Mouse (Mus musculus) MEL (cell line): ENCODE results near the gene Ptpn22. TPM values are rescaled to one million over a fixed set of nuclear protein-coding genes. Genes with fewer than 3 reads are reported as not detected.
A peak's percentile ranks its signal among the peaks of the same experiment; 100 is the strongest.

ENCODE experiments used
- DNase-seq: peaks from one replicate; pipeline ENCODE4 v3.0.0; 2011; ENCODE audit warnings: low read depth, low spot score
- H3K27ac ChIP-seq: 2 replicates; pipeline ENCODE4 v1.5.1; 2012; ENCODE audit warnings: low read depth, mild to moderate bottlenecking, control low read depth, low read length, moderate library complexity; ENCODE audit not compliant: control insufficient read depth
- H3K27me3 ChIP-seq, 2 experiments: fragments of 150-350 bp in 1 of 2; sonication (generic) in 1 of 2; 2 replicates each; pipeline ENCODE4 v1.6.1; 2012; ENCODE audit warnings: low read length in 2 of 2, mild to moderate bottlenecking in 2 of 2, improper control_type of control experiment in 1 of 2, moderate library complexity in 1 of 2; ENCODE audit not compliant: insufficient read depth in 2 of 2, control insufficient read depth in 1 of 2
- H3K36me3 ChIP-seq, 2 experiments: 2 replicates each; pipeline ENCODE4 v1.6.1; 2012 to 2014; ENCODE audit warnings: low read length in 2 of 2, improper control_type of control experiment in 1 of 2, inconsistent platforms in 1 of 2, mild to moderate bottlenecking in 1 of 2; ENCODE audit not compliant: insufficient read depth in 2 of 2, control insufficient read depth in 1 of 2
- H3K4me1 ChIP-seq, 2 experiments: fragments of 150-350 bp in 1 of 2; sonication (generic) in 1 of 2; 2 replicates each; pipeline ENCODE4 v1.6.1; 2012; ENCODE audit warnings: low read length in 2 of 2, improper control_type of control experiment in 1 of 2, mild to moderate bottlenecking in 1 of 2; ENCODE audit not compliant: insufficient read depth in 2 of 2, control insufficient read depth in 1 of 2
- H3K4me3 ChIP-seq, 2 experiments: fragments of 150-350 bp in 1 of 2; sonication (generic) in 1 of 2; 2 replicates each; pipeline ENCODE4 v1.5.1; 2012; ENCODE audit warnings: low read depth in 2 of 2, low read length in 2 of 2, mild to moderate bottlenecking in 2 of 2, moderate library complexity in 2 of 2, control low read depth in 1 of 2, improper control_type of control experiment in 1 of 2; ENCODE audit not compliant: control insufficient read depth in 1 of 2, insufficient read depth in 1 of 2
- H3K79me2 ChIP-seq: 2 replicates; pipeline ENCODE4 v1.6.1; 2012; ENCODE audit warnings: mild to moderate bottlenecking, low read length, moderate library complexity; ENCODE audit not compliant: control insufficient read depth, poor library complexity, insufficient read depth
- H3K9ac ChIP-seq: 2 replicates; pipeline ENCODE4 v1.6.1; 2012; ENCODE audit warnings: low read depth, mild to moderate bottlenecking, control low read depth, low read length, moderate library complexity; ENCODE audit not compliant: control insufficient read depth, poor library complexity, severe bottlenecking
- H3K9me3 ChIP-seq: fragments of 150-350 bp; sonication (generic); replicated peaks from 2 replicates; pipeline ENCODE4 v1.6.1; 2012; ENCODE audit warnings: mild to moderate bottlenecking, low read length, improper control_type of control experiment, moderate library complexity; ENCODE audit not compliant: insufficient read depth
- BHLHE40 ChIP-seq: IDR thresholded peaks from 2 replicates; pipeline ENCODE4 v1.6.1; 2012; ENCODE audit warnings: low read depth, mild to moderate bottlenecking, inconsistent platforms, low read length, improper control_type of control experiment, borderline replicate concordance
- CHD1 ChIP-seq: IDR thresholded peaks from 2 replicates; pipeline ENCODE4 v1.6.1; 2012; ENCODE audit warnings: low read depth, mild to moderate bottlenecking, inconsistent platforms, low read length, improper control_type of control experiment
- CHD2 ChIP-seq: IDR thresholded peaks from 2 replicates; pipeline ENCODE4 v1.6.1; 2011; ENCODE audit warnings: low read length, improper control_type of control experiment
- ELF1 ChIP-seq: IDR thresholded peaks from 2 replicates; pipeline ENCODE4 v1.6.1; 2014; ENCODE audit warnings: low read depth, mild to moderate bottlenecking, inconsistent platforms, low read length, improper control_type of control experiment, moderate library complexity
- EP300 ChIP-seq, 2 experiments: IDR thresholded peaks; 2 replicates each; pipeline ENCODE4 v1.6.1; 2011; ENCODE audit warnings: improper control_type of control experiment in 2 of 2, low read length in 2 of 2, low read depth in 1 of 2, mild to moderate bottlenecking in 1 of 2
- ETS1 ChIP-seq: IDR thresholded peaks from 2 replicates; pipeline ENCODE4 v1.6.1; 2012; ENCODE audit warnings: low read depth, mild to moderate bottlenecking, inconsistent platforms, low read length, improper control_type of control experiment, moderate library complexity
- GATA1 ChIP-seq: IDR thresholded peaks from 2 replicates; pipeline ENCODE4 v1.6.1; 2011; ENCODE audit warnings: low read depth, low read length, improper control_type of control experiment
- HCFC1 ChIP-seq: IDR thresholded peaks from 2 replicates; pipeline ENCODE4 v1.6.1; 2012; ENCODE audit warnings: low read depth, mild to moderate bottlenecking, inconsistent platforms, low read length, improper control_type of control experiment, moderate library complexity
- KAT2A ChIP-seq: conservative IDR thresholded peaks from 2 replicates; pipeline ENCODE4 v1.6.1; 2012; ENCODE audit warnings: low read depth, low read length, improper control_type of control experiment, inconsistent platforms
- MAFK ChIP-seq: IDR thresholded peaks from 2 replicates; pipeline ENCODE4 v1.6.1; 2011; ENCODE audit warnings: low read depth, mild to moderate bottlenecking, low read length, improper control_type of control experiment, borderline replicate concordance
- MAX ChIP-seq: IDR thresholded peaks from 2 replicates; pipeline ENCODE4 v1.6.1; 2011; ENCODE audit warnings: low read length, improper control_type of control experiment
- MAZ ChIP-seq: IDR thresholded peaks from 2 replicates; pipeline ENCODE4 v1.6.1; 2012; ENCODE audit warnings: low read depth, mild to moderate bottlenecking, inconsistent platforms, low read length, improper control_type of control experiment
- MEF2A ChIP-seq: IDR thresholded peaks from 2 replicates; pipeline ENCODE4 v1.6.1; 2014; ENCODE audit warnings: low read depth, mild to moderate bottlenecking, inconsistent platforms, low read length, improper control_type of control experiment; ENCODE audit not compliant: poor library complexity, insufficient replicate concordance, severe bottlenecking; ENCODE audit errors: extremely low read depth
- MXI1 ChIP-seq: IDR thresholded peaks from 2 replicates; pipeline ENCODE4 v1.6.1; 2011; ENCODE audit warnings: mild to moderate bottlenecking, low read depth, low read length, improper control_type of control experiment
- MYB ChIP-seq: IDR thresholded peaks from 2 replicates; pipeline ENCODE4 v1.6.1; 2011; ENCODE audit warnings: mild to moderate bottlenecking, low read depth, low read length, improper control_type of control experiment
- MYC ChIP-seq: IDR thresholded peaks from 2 replicates; pipeline ENCODE4 v1.6.1; 2011; ENCODE audit warnings: low read depth, mild to moderate bottlenecking, low read length, improper control_type of control experiment, moderate library complexity
- NELFE ChIP-seq: IDR thresholded peaks from 2 replicates; pipeline ENCODE4 v1.6.1; 2011; ENCODE audit warnings: low read depth, low read length, improper control_type of control experiment
- NRF1 ChIP-seq: IDR thresholded peaks from 2 replicates; pipeline ENCODE4 v1.6.1; 2014; ENCODE audit warnings: low read depth, mild to moderate bottlenecking, inconsistent platforms, low read length, improper control_type of control experiment, moderate library complexity; ENCODE audit not compliant: poor library complexity, insufficient read depth, severe bottlenecking
- POLR2A ChIP-seq, 2 experiments: IDR thresholded peaks; 2 replicates each; pipeline ENCODE4 v1.6.1; 2011 to 2012; ENCODE audit warnings: low read length in 2 of 2, mild to moderate bottlenecking in 2 of 2, control low read depth in 1 of 2, improper control_type of control experiment in 1 of 2, low read depth in 1 of 2, moderate library complexity in 1 of 2; ENCODE audit not compliant: control insufficient read depth in 1 of 2, insufficient read depth in 1 of 2, poor library complexity in 1 of 2
- POLR2AphosphoS2 ChIP-seq: IDR thresholded peaks from 2 replicates; pipeline ENCODE4 v1.6.1; 2011; ENCODE audit warnings: low read length, improper control_type of control experiment
- POLR2AphosphoS5 ChIP-seq: IDR thresholded peaks from 2 replicates; pipeline ENCODE4 v1.6.1; 2012; ENCODE audit warnings: low read depth, borderline replicate concordance, mild to moderate bottlenecking, inconsistent platforms, low read length, moderate library complexity, mixed read lengths
- RAD21 ChIP-seq: IDR thresholded peaks from 2 replicates; pipeline ENCODE4 v1.6.1; 2011; ENCODE audit warnings: mild to moderate bottlenecking, low read depth, low read length, improper control_type of control experiment
- RCOR1 ChIP-seq: IDR thresholded peaks from 2 replicates; pipeline ENCODE4 v1.6.1; 2012; ENCODE audit warnings: low read depth, mild to moderate bottlenecking, inconsistent platforms, low read length, improper control_type of control experiment
- SIN3A ChIP-seq: IDR thresholded peaks from 2 replicates; pipeline ENCODE4 v1.6.1; 2012; ENCODE audit warnings: low read length, improper control_type of control experiment, inconsistent platforms
- TAL1 ChIP-seq: IDR thresholded peaks from 2 replicates; pipeline ENCODE4 v1.6.1; 2012; ENCODE audit warnings: mild to moderate bottlenecking, inconsistent platforms, low read length, moderate library complexity, mixed read lengths
- TBP ChIP-seq: IDR thresholded peaks from 2 replicates; pipeline ENCODE4 v1.8.0; 2011; ENCODE audit warnings: low read depth, low read length, improper control_type of control experiment
- TCF12 ChIP-seq: IDR thresholded peaks from 2 replicates; pipeline ENCODE4 v1.6.1; 2014; ENCODE audit warnings: low read depth, mild to moderate bottlenecking, inconsistent platforms, low read length, improper control_type of control experiment, moderate library complexity
- UBTF ChIP-seq: IDR thresholded peaks from 2 replicates; pipeline ENCODE4 v1.6.1; 2012; ENCODE audit warnings: low read depth, mild to moderate bottlenecking, inconsistent platforms, low read length, improper control_type of control experiment, moderate library complexity, borderline replicate concordance; ENCODE audit not compliant: insufficient read depth
- ZMIZ1 ChIP-seq: IDR thresholded peaks from 2 replicates; pipeline ENCODE4 v1.6.1; 2012; ENCODE audit warnings: low read depth, mild to moderate bottlenecking, inconsistent platforms, low read length, improper control_type of control experiment, moderate library complexity
- polyA plus RNA-seq, 2 experiments: library from polyadenylated mRNA; stranded (reverse) in 1 of 2; unstranded in 1 of 2; fragments of >175 nt in 1 of 2; fragments of >200 nt in 1 of 2; gene quantifications; 2 replicates each; pipeline versions ENCODE4 v1.2.1 to v1.2.4; 2012; ENCODE audit warnings: low replicate concordance in 2 of 2, low read depth in 1 of 2; ENCODE audit not compliant: insufficient read length in 2 of 2, insufficient read depth in 1 of 2, missing spikeins in 1 of 2
- total RNA-seq: library from RNA; depleted of rRNA; stranded (reverse); fragments of 300-350 nt; gene quantifications from 2 replicates; pipeline ENCODE4 v1.2.3, GENCODE M21; 2012

The Ptpn22 gene
- total and polyA plus RNA-seq, 3 experiments, result 0.06 TPM; not detected in 2

- peak overlapping the region; percentile 93 to 98 for H3K4me3 ChIP-seq
- H3K27ac ChIP-seq, result peak overlapping the region; percentile 84
Observed at GRCm38 (mm10) chr3:103915509-103915896, 55.9 kb downstream of the Ptpn22 start.

GRCm38 (mm10) chr3:103916205-103916838, 56.7 kb downstream of the Ptpn22 start:
- peak overlapping the region; percentile 63 for H3K27ac ChIP-seq
- H3K9me3 ChIP-seq, result no peaks in the 10 kb centered on the region
- peaks cover 0 to 25% of the 10 kb centered on the region in 2 experiments; a peak in 3 of 4 replicates for H3K36me3 ChIP-seq
- peak overlapping the region; percentile 72 for H3K9ac ChIP-seq
- TF ChIP-seq ETS1 (peak; percentile 49), EP300 (IDR thresholded peaks at IDR 0.05; ENCODE audit: low read depth in 1 of 2, low read length in 2 of 2) (peak; percentile 40 to 62), SIN3A (peak; percentile 96), TCF12 (0 out of 2 replicates have a peak, but pooled peaks have one; percentile 17), POLR2A (IDR thresholded peaks at IDR 0.05; ENCODE audit: control insufficient read depth in 1 of 2, insufficient read depth in 1 of 2, low read depth in 1 of 2, low read length in 2 of 2, poor library complexity in 1 of 2) (peak in 1 of 2 experiments; percentile 43; a peak in 1 of 4 replicates), MYB (no peak), RAD21 (no peak), ELF1 (0 out of 2 replicates have a peak, but pooled peaks have one; percentile 23), NRF1 (no peak), TAL1 (peak; percentile 48), CHD1 (peak; percentile 97), MXI1 (peak; percentile 100), HCFC1 (peak; percentile 59; the same call in 1 of the 2 replicates), KAT2A (0 out of 2 replicates have a peak, but pooled peaks have one; percentile 17), MYC (peak; percentile 99), BHLHE40 (peak; percentile 51; the same call in 1 of the 2 replicates), MAFK (no peak), MAX (peak; percentile 92), ZMIZ1 (0 out of 2 replicates have a peak, but pooled peaks have one; percentile 27), TBP (peak; percentile 55; the same call in 1 of the 2 replicates)
- H3K27me3 ChIP-seq, result no peaks in the 10 kb centered on the region
- DNase-seq, result peak; percentile 89
- peak overlapping the region; percentile 41 to 93 for H3K4me3 ChIP-seq
- H3K79me2 ChIP-seq, result peaks cover 42% of the 10 kb centered on the region
- peaks cover 6 to 9% of the 10 kb centered on the region in 2 experiments; a peak in 3 of 4 replicates for H3K4me1 ChIP-seq

More at GRCm38 (mm10) chr3:103915509-103915896, 55.9 kb downstream of the Ptpn22 start:
- Histone ChIP-seq H3K9me3 (no peaks in the 10 kb centered on the region), H3K36me3 (peaks cover 0 to 21% of the 10 kb centered on the region in 2 experiments; a peak in 3 of 4 replicates), H3K9ac (peak overlapping the region; percentile 95), H3K4me1 (peaks cover 3 to 9% of the 10 kb centered on the region in 2 experiments; a peak in 3 of 4 replicates), H3K27me3 (no peaks in the 10 kb centered on the region), H3K79me2 (peaks cover 38% of the 10 kb centered on the region)
- DNase-seq, result peak; percentile 63
- TF ChIP-seq MXI1, result 0 out of 2 replicates have a peak, but pooled peaks have one; percentile 50
- no peak for TF ChIP-seq MEF2A
- TF ChIP-seq GATA1, result peak; percentile 74
- TF ChIP-seq UBTF, result no peak
- no peak for TF ChIP-seq ZMIZ1
- no peak for TF ChIP-seq ELF1
- no peak for TF ChIP-seq POLR2AphosphoS2
- TF ChIP-seq CHD2, result no peak
- no peak for TF ChIP-seq MAZ
- peak; percentile 56; the same call in 1 of the 2 replicates for TF ChIP-seq SIN3A
- no peak for TF ChIP-seq POLR2AphosphoS5
- no peak for TF ChIP-seq CHD1
- TF ChIP-seq TBP, result 0 out of 2 replicates have a peak, but pooled peaks have one; percentile 19
- no peak for TF ChIP-seq EP300 (IDR thresholded peaks at IDR 0.05; ENCODE audit: low read depth in 1 of 2, low read length in 2 of 2)
- no peak for TF ChIP-seq NELFE
- TF ChIP-seq MYC, result no peak
- no peak; the same call in 1 of the 2 replicates for TF ChIP-seq HCFC1
- TF ChIP-seq BHLHE40, result no peak; the same call in 1 of the 2 replicates
- TF ChIP-seq RCOR1, result peak; percentile 24; the same call in 1 of the 2 replicates
